Mouse (Mus musculus) kidney, embryonic 16.5 days (tissue): ENCODE results near the gene Chrd. TPM values are rescaled to one million over a fixed set of nuclear protein-coding genes. Genes with fewer than 3 reads are reported as not detected.

Source experiments
- ATAC-seq: fragments of 200-750 bp; cut with Nextera tagmentation; 2 replicates; pipeline ENCODE4 v1.8.0; 2017; ENCODE audit warnings: moderate TSS enrichment; ENCODE audit not compliant: low FRiP score, low TSS enrichment
- H3K27ac ChIP-seq: fragments of 300-500 bp; sonication (generic); 2 replicates; pipeline ENCODE4 v1.5.1; 2014; ENCODE audit warnings: low read length
- H3K27me3 ChIP-seq: fragments of 300-500 bp; sonication (generic); 2 replicates; pipeline ENCODE4 v1.6.1; 2014; ENCODE audit warnings: low read length, control low read depth, mixed read lengths; ENCODE audit not compliant: insufficient read depth
- H3K36me3 ChIP-seq: fragments of 300-500 bp; sonication (generic); 2 replicates; pipeline ENCODE4 v1.6.1; 2014; ENCODE audit warnings: low read length, control low read depth, mixed read lengths; ENCODE audit not compliant: insufficient read depth
- H3K4me1 ChIP-seq: fragments of 300-500 bp; sonication (generic); 2 replicates; pipeline ENCODE4 v1.6.1; 2014; ENCODE audit warnings: low read length, control low read depth, mixed read lengths; ENCODE audit not compliant: insufficient read depth
- H3K4me2 ChIP-seq: fragments of 300-500 bp; sonication (generic); replicated peaks from 2 replicates; pipeline ENCODE4 v1.6.1; 2014; ENCODE audit warnings: low read depth, low read length
- H3K4me3 ChIP-seq: fragments of 300-500 bp; sonication (generic); 2 replicates; pipeline ENCODE4 v1.5.1; 2014; ENCODE audit warnings: mild to moderate bottlenecking, low read length
- H3K9ac ChIP-seq: fragments of 300-500 bp; sonication (generic); replicated peaks from 2 replicates; pipeline ENCODE4 v1.6.1; 2014; ENCODE audit warnings: low read length
- H3K9me3 ChIP-seq: fragments of 300-500 bp; sonication (generic); 2 replicates; pipeline ENCODE4 v1.6.1; 2016; ENCODE audit warnings: low read length, control low read depth
- WGBS: fragments of 180-500 bp; shearing (Covaris S2); extraction: QIAGEN DNeasy Blood & Tissue Kit; methylation state at CpG from one replicate; pipeline ENCODE4 v1.1.7; 2014; 5-methylcytosine and 5-hydroxymethylcytosine counted together
- polyA plus RNA-seq: library from polyadenylated mRNA; unstranded; fragments of >200 nt; fragmentation: Nextera tagmentation; extraction: Ambion mirVana; gene quantifications from 2 replicates; pipeline ENCODE4 v1.2.1, GENCODE M21; 2015

Chrd gene
- 5.4 and 5.9 TPM in 2 replicates for polyA plus RNA-seq

DNA sequence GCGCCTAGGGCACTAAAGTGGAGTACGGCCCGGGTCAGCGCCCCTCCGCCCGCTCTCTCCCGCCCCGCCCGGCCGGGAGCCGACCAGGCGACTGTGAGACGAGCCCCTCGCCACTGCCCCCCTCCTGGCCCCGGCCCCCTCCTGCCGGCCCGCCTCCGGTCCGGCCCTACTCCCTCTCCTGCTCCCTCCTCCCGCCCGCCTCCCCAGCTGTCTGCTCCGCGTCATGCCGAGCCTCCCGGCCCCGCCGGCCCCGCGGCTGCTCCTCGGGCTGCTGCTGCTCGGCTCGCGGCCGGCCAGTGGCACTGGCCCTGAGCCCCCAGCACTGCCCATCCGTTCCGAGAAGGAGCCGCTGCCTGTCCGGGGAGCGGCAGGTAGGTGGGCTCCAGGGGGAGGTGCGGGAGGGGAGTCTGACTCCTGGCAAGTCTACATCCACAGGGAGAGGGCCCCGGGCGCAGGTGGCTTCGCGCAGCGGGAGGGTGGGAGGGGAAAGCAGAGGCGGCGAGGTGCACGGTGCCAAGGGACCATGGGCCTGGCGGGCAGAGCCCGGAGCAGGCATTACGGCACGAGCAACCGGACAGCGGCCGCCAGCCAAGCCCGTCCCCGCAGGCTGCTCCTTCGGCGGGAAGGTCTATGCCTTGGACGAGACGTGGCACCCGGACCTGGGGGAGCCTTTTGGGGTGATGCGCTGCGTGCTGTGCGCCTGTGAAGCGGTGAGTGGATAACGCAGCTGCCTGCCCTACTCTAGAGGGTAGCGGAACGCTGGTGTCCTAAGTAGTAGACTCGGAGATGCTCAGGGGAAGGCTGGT lies at the start of gene Chrd:
Gene Chrd, plus strand, starts transcription at position 203 of the 806 bp plus-strand sequence.
- H3K4me3 ChIP-seq: peak within 1 kb of the TSS; percentile 68
- H3K27me3 ChIP-seq: peaks cover 32% of the 10 kb centered on the region
- WGBS: under 1% methylated on average over 38 of the region's 70 CpGs
- peak within 1 kb of the TSS; percentile 80 for H3K27ac ChIP-seq
- peak within 1 kb of the TSS; percentile 100 for H3K4me2 ChIP-seq
- ATAC-seq: peak; percentile 89
- H3K4me1 ChIP-seq: peaks cover 28% of the 10 kb centered on the region
- no peaks in the 10 kb centered on the region for H3K9me3 ChIP-seq
- H3K9ac ChIP-seq: peak within 1 kb of the TSS; percentile 80
- no peaks in the 10 kb centered on the region for H3K36me3 ChIP-seq

GRCm38 (mm10) chr16:20690774-20691173 lies 42.2 kb upstream of the Chrd start:
- no peak overlapping the region for H3K4me3 ChIP-seq
- no peak for ATAC-seq
- H3K9me3 ChIP-seq: no peaks in the 10 kb centered on the region
- no peak overlapping the region for H3K9ac ChIP-seq
- no peak overlapping the region for H3K27ac ChIP-seq
- H3K36me3 ChIP-seq: peaks cover 59% of the 10 kb centered on the region
- no peak overlapping the region for H3K4me2 ChIP-seq
- H3K27me3 ChIP-seq: no peaks in the 10 kb centered on the region
- WGBS: 80% methylated on average over 3 of the region's 3 CpGs
- peaks cover 24% of the 10 kb centered on the region for H3K4me1 ChIP-seq

DNA sequence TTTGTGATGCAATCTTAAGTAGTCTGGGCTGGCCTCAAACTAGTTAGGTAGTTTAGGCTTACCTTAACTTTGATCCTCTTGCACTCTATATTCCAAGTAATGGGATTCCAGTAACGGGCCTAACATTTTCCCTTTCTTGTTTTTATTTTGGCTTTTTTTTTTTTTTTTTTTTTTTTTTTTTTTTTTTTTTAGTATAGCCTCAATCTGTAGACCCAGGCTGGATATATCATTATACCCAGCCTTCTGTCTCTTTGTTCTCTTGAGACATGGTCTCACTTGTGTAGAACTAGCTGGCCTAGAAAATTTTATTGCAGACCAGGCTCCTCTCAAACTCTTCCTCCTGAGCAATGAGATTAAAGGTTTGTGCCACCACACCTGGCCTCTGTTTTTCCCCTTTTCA lies 41.3 kb upstream of the Chrd start:
- 74% methylated on average over 1 of the region's 1 CpGs for WGBS
- Histone ChIP-seq H3K36me3 (peaks cover 50% of the 10 kb centered on the region), H3K4me2 (no peak overlapping the region), H3K9ac (no peak overlapping the region), H3K9me3 (no peaks in the 10 kb centered on the region), H3K4me3 (no peak overlapping the region), H3K4me1 (peaks cover 31% of the 10 kb centered on the region), H3K27ac (no peak overlapping the region), H3K27me3 (no peaks in the 10 kb centered on the region)
- no peak for ATAC-seq

GRCm38 (mm10) chr16:20692241-20692965 lies 40.5 kb upstream of the Chrd start:
- ATAC-seq: no peak; the same call in 1 of the 2 replicates
- Histone ChIP-seq H3K4me1 (peaks cover 31% of the 10 kb centered on the region), H3K9me3 (no peaks in the 10 kb centered on the region), H3K27me3 (no peaks in the 10 kb centered on the region), H3K9ac (no peak overlapping the region), H3K27ac (no peak overlapping the region), H3K4me3 (no peak overlapping the region), H3K36me3 (peaks cover 42% of the 10 kb centered on the region), H3K4me2 (peak overlapping the region; percentile 93)
- WGBS: 41% methylated on average over 16 of the region's 16 CpGs

DNA sequence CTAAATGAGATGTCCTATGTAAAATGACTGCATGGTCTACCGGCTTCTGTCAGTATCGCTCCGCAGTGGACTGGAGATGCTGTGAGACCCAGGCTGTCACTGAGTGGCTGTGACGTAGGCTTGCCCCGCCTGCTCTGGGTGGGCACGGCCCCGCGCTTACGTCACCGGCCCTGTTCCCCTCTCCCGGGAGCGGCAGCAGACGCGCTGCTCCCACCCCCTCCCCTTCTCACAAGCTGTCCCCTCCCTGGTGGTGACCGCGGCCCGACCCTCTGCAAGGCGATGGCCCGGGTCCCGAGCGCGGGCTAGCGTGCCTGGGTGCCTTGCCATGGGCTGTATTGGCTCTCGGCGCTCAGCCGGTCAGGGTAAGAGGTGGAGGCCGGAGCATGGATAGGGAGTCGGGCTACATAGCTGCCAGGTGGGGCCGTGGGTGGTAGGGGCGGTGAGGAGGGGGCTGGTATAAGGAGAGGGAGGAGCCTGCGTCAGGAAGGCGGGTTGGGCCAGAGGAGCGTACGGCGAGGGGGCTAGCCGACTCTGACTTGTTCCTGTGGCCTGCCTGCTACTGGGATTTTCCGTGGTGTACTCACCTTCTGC lies 39.7 kb upstream of the Chrd start, which contains the start of gene Fam131a:
Gene Fam131a, plus strand, starts transcription at position 131 of the 591 bp plus-strand sequence.
- Histone ChIP-seq H3K4me3 (peak within 1 kb of the TSS; percentile 73), H3K4me1 (peaks cover 31% of the 10 kb centered on the region), H3K36me3 (peaks cover 36% of the 10 kb centered on the region), H3K27ac (peak within 1 kb of the TSS; percentile 88), H3K4me2 (peak within 1 kb of the TSS; percentile 93), H3K9ac (peak within 1 kb of the TSS; percentile 79), H3K27me3 (no peaks in the 10 kb centered on the region), H3K9me3 (no peaks in the 10 kb centered on the region)
- under 1% methylated on average over 36 of the region's 37 CpGs for WGBS
- ATAC-seq: peak; percentile 95

DNA sequence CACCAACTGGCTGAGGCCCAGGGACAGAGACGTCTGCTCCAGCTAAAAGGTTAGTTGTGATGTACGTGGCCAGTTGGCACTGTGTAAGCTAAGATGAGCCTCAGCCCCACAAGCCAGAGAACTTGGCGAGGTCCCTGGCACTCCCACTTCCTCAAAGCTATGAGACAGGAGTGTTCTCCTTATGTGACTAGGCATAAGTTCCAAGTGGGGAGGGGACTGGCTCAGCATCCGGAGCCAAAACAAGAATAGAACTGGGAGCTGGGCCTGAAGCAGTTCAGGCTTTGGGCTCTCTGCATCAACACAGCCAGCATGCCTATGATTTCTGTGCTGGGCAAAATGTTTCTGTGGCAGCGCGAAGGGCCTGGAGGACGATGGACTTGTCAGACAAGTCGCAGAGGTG lies 38.1 kb upstream of the Chrd start:
- no peaks in the 10 kb centered on the region for H3K9me3 ChIP-seq
- H3K36me3 ChIP-seq: peaks cover 20% of the 10 kb centered on the region
- H3K27ac ChIP-seq: 0 out of 2 replicates have a peak overlapping the region, but pooled peaks have one; percentile 8
- H3K4me2 ChIP-seq: peak overlapping the region; percentile 59
- WGBS: 78% methylated on average over 8 of the region's 8 CpGs
- ATAC-seq: no peak
- H3K9ac ChIP-seq: no peak overlapping the region
- peaks cover 31% of the 10 kb centered on the region for H3K4me1 ChIP-seq
- no peaks in the 10 kb centered on the region for H3K27me3 ChIP-seq
- peak overlapping the region; percentile 9; the same call in 1 of the 2 replicates for H3K4me3 ChIP-seq

- Histone ChIP-seq H3K27me3 (no peaks in the 10 kb centered on the region), H3K4me2 (peak overlapping the region; percentile 59), H3K9ac (peak overlapping the region; percentile 47), H3K27ac (no peak overlapping the region), H3K36me3 (peaks cover 12% of the 10 kb centered on the region; the same call in 1 of the 2 replicates), H3K9me3 (no peaks in the 10 kb centered on the region), H3K4me3 (peak overlapping the region; percentile 40), H3K4me1 (peaks cover 31% of the 10 kb centered on the region)
- 2% methylated on average over 46 of the region's 46 CpGs for WGBS
- peak; percentile 66 for ATAC-seq
Measured at GRCm38 (mm10) chr16:20695622-20696323, 37.2 kb upstream of the Chrd start.

- Histone ChIP-seq H3K4me2 (no peak overlapping the region), H3K36me3 (no peaks in the 10 kb centered on the region), H3K4me3 (no peak overlapping the region), H3K9ac (no peak overlapping the region), H3K9me3 (no peaks in the 10 kb centered on the region), H3K4me1 (peaks cover 35% of the 10 kb centered on the region), H3K27ac (no peak overlapping the region), H3K27me3 (no peaks in the 10 kb centered on the region)
- ATAC-seq: no peak
- 81% methylated on average over 5 of the region's 5 CpGs for WGBS
Measured at GRCm38 (mm10) chr16:20699266-20699665, 33.7 kb upstream of the Chrd start.

- Histone ChIP-seq H3K27me3 (no peaks in the 10 kb centered on the region), H3K36me3 (no peaks in the 10 kb centered on the region), H3K4me3 (no peak overlapping the region), H3K27ac (no peak overlapping the region), H3K9me3 (no peaks in the 10 kb centered on the region), H3K9ac (no peak overlapping the region), H3K4me2 (no peak overlapping the region), H3K4me1 (peaks cover 30% of the 10 kb centered on the region)
- ATAC-seq: no peak
- WGBS: 51% methylated on average over 5 of the region's 5 CpGs
Measured at GRCm38 (mm10) chr16:20700036-20700435, 32.9 kb upstream of the Chrd start.
